Mouse (Mus musculus): ENCODE results near the gene Nmnat3.

Nmnat3 gene

DNA sequence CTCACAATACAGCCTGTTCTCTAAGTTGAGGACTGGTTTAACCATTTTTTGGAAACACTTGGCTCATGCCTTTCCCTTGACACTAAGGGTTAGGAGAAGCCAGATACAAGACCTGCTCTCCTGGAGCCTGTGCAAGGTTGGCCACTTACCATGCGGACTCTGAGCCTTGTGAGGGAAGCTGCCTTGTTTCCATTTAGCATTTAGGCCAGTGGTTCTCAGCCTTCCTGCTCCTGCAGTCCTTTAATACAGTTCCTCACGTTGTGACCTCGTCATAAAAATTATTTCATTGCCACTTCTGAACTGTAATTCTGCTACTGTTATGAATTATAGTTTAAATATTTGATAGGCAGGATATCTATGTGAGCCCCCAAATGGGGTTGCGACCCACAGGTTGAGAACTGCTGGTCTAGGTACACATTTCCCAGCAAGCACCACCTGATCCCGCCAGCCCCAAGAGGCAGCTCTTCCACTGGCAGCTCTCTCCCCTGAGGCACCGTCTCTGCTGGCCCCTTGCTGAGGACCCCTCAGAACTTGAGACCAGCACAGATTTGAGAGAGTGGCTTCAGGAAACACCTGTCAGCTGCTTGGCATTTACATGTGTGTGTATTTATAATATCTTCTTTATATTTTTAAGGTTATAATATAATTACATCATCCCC is 10.8 kb downstream of the Nmnat3 start:
- H3K27me3 ChIP-seq (ENCODE audit: insufficient read depth, low read length) = peaks cover 6% of the 10 kb centered on the region; the same call in 1 of the 2 replicates
- H3K4me3 ChIP-seq (replicated peaks; ENCODE audit: low read length) = no peak overlapping the region
- no peaks in the 10 kb centered on the region for H3K9me3 ChIP-seq (ENCODE audit: low read length)
- no peaks in the 10 kb centered on the region for H3K36me3 ChIP-seq (ENCODE audit: insufficient read depth, low read length)
- peaks cover 19% of the 10 kb centered on the region for H3K4me1 ChIP-seq (replicated peaks; ENCODE audit: low read depth, low read length)
- TF ChIP-seq NANOG (IDR thresholded peaks at IDR 0.05; ENCODE audit: borderline replicate concordance, low read length) = no peak
- no peak for TF ChIP-seq POU5F1 (IDR thresholded peaks at IDR 0.05; ENCODE audit: borderline replicate concordance, low read length)
- TF ChIP-seq CTCF (conservative IDR thresholded peaks at IDR 0.05; ENCODE audit: low read length) = no peak

DNA sequence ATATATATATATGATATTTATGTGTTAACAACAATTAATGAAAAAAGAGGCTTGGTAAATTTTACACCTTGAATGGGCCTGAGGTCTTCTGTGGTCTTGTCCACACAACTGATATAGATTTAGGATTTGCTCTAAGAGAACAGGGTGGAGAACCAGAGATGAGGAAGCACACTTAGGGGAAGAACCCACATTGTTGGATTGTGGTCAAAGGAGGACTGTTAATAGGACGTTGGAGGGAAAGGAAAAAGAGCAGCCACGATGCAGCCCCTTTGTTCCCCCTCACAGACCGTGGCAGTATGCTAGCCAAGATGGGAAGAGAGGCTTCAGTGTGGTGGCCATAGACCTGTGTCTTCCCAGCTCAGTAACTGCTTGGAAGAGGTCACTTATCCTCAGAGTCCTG is 11.5 kb downstream of the Nmnat3 start:
- TF ChIP-seq CTCF (conservative IDR thresholded peaks at IDR 0.05; ENCODE audit: low read length) (no peak), NANOG (IDR thresholded peaks at IDR 0.05; ENCODE audit: borderline replicate concordance, low read length) (no peak), POU5F1 (IDR thresholded peaks at IDR 0.05; ENCODE audit: borderline replicate concordance, low read length) (no peak)
- peaks cover 6% of the 10 kb centered on the region; the same call in 1 of the 2 replicates for H3K27me3 ChIP-seq (ENCODE audit: insufficient read depth, low read length)
- H3K4me1 ChIP-seq (replicated peaks; ENCODE audit: low read depth, low read length) = peaks cover 15% of the 10 kb centered on the region
- no peak overlapping the region for H3K4me3 ChIP-seq (replicated peaks; ENCODE audit: low read length)
- no peaks in the 10 kb centered on the region for H3K36me3 ChIP-seq (ENCODE audit: insufficient read depth, low read length)
- H3K9me3 ChIP-seq (ENCODE audit: low read length) = no peaks in the 10 kb centered on the region

DNA sequence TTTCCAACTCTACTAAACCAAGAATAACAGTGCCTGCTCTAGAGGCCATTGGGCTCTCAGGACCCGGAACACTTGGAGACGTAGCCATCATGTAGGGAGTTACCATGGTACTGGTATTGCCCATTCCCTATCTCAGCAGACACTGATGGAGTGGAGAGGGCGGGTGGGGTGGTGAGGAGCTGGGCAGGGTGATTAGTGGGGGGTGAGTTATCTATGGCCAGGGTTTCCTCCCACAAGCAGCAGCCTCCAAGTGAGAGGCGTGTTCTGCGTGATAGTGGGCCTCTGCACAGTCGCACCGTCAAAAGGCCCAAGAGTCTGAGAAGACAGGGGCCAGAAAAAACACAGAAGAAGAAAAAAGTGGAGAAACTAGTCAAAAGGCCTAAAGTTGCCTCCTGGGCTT is 12.0 kb downstream of the Nmnat3 start:
- no peaks in the 10 kb centered on the region for H3K36me3 ChIP-seq (ENCODE audit: insufficient read depth, low read length)
- peaks cover 15% of the 10 kb centered on the region for H3K4me1 ChIP-seq (replicated peaks; ENCODE audit: low read depth, low read length)
- peaks cover 4% of the 10 kb centered on the region; the same call in 1 of the 2 replicates for H3K9me3 ChIP-seq (ENCODE audit: low read length)
- H3K4me3 ChIP-seq (replicated peaks; ENCODE audit: low read length) = no peak overlapping the region
- no peak for TF ChIP-seq NANOG (IDR thresholded peaks at IDR 0.05; ENCODE audit: borderline replicate concordance, low read length)
- TF ChIP-seq POU5F1 (IDR thresholded peaks at IDR 0.05; ENCODE audit: borderline replicate concordance, low read length) = no peak
- no peak for TF ChIP-seq CTCF (conservative IDR thresholded peaks at IDR 0.05; ENCODE audit: low read length)
- H3K27me3 ChIP-seq (ENCODE audit: insufficient read depth, low read length) = peaks cover 6% of the 10 kb centered on the region; the same call in 1 of the 2 replicates

DNA sequence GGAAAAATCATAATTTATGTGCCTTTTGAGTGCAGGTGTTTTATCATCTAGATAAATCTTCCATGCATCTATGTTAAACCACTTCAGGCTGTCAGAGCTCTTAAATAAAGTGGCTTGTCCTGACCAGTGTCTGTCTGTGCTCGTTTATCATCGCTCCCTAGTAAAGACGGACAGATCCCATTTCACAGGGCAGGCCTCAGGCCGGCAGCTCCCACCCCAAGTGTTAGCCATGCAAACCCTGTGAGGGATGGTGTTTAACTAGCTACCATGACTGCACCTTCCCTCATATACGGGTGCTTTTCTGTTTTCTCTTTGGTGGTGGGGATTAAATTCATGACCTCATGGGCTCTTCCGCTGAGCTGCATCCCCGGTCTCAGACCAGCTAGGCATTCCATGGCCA is 13.3 kb downstream of the Nmnat3 start:
- Histone ChIP-seq H3K4me3 (replicated peaks; ENCODE audit: low read length) (no peak overlapping the region), H3K27me3 (ENCODE audit: insufficient read depth, low read length) (peaks cover 6% of the 10 kb centered on the region; the same call in 1 of the 2 replicates), H3K36me3 (ENCODE audit: insufficient read depth, low read length) (no peaks in the 10 kb centered on the region), H3K9me3 (ENCODE audit: low read length) (peaks cover 5% of the 10 kb centered on the region; the same call in 1 of the 2 replicates), H3K4me1 (replicated peaks; ENCODE audit: low read depth, low read length) (peaks cover 15% of the 10 kb centered on the region)
- TF ChIP-seq CTCF (conservative IDR thresholded peaks at IDR 0.05; ENCODE audit: low read length) = no peak
- no peak for TF ChIP-seq NANOG (IDR thresholded peaks at IDR 0.05; ENCODE audit: borderline replicate concordance, low read length)
- TF ChIP-seq POU5F1 (IDR thresholded peaks at IDR 0.05; ENCODE audit: borderline replicate concordance, low read length) = no peak

DNA sequence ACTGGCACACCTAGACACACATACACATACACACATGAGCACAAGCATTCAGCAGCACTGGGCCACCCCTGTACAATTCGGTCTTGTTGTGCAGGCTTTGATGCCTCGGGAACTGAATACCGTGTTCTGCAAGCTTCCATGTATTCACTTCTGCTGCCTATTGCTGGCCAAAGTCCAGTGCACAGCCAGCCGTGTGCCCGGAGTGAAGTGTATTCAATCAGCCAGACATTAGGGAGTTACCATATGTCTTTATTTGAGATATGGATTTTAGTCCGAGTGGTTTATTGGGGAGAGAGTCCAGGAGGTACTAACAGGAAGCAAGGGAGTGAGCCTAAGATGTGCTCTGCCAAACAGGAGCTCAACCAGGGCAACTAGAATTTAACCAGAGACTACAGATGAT is 19.8 kb downstream of the Nmnat3 start:
- TF ChIP-seq POU5F1 (IDR thresholded peaks at IDR 0.05; ENCODE audit: borderline replicate concordance, low read length) = no peak
- TF ChIP-seq NANOG (IDR thresholded peaks at IDR 0.05; ENCODE audit: borderline replicate concordance, low read length) = no peak
- TF ChIP-seq CTCF (conservative IDR thresholded peaks at IDR 0.05; ENCODE audit: low read length) = no peak
- H3K9me3 ChIP-seq (ENCODE audit: low read length) = peaks cover 5% of the 10 kb centered on the region; the same call in 1 of the 2 replicates
- H3K36me3 ChIP-seq (ENCODE audit: insufficient read depth, low read length) = no peaks in the 10 kb centered on the region
- H3K27me3 ChIP-seq (ENCODE audit: insufficient read depth, low read length) = no peaks in the 10 kb centered on the region
- H3K4me3 ChIP-seq (replicated peaks; ENCODE audit: low read length) = no peak overlapping the region
- H3K4me1 ChIP-seq (replicated peaks; ENCODE audit: low read depth, low read length) = no peaks in the 10 kb centered on the region

DNA sequence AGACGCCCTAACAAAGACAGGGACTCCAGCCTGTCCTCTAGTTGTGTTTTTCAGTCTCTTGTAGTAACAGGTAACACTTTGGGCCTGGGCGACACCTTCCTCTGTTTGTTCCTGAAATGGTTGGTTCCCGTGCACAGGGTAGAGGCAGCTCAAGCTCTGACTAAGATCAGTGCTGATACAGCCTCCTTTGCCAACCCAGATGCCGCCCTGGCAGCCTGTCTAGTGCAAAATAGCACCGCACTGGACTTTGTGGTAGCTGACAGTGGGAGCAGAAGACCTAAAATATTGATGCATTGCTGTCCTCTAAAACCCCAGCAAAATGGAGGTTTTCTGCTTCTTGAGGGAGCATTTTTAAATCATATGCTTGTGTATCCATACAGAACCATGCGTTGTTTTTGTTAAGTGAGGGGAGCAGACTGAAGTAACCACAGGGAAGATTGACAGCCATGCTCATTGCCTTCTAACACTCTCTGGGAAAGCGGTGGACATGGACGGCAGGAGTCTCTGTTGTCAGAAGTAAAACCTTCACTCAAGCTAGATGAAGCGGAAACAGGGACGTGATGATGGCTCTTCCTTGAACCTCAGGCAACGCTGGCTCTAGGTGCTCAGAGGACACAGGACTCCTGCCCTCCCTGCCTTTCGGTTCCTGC is 24.2 kb downstream of the Nmnat3 start:
- Histone ChIP-seq H3K4me3 (replicated peaks; ENCODE audit: low read length) (no peak overlapping the region), H3K9me3 (ENCODE audit: low read length) (no peaks in the 10 kb centered on the region), H3K36me3 (ENCODE audit: insufficient read depth, low read length) (no peaks in the 10 kb centered on the region), H3K4me1 (replicated peaks; ENCODE audit: low read depth, low read length) (0 out of 2 replicates have a peak, but pooled peaks cover 3% of the 10 kb centered on the region), H3K27me3 (ENCODE audit: insufficient read depth, low read length) (peaks cover 7% of the 10 kb centered on the region; the same call in 1 of the 2 replicates)
- TF ChIP-seq POU5F1 (IDR thresholded peaks at IDR 0.05; ENCODE audit: borderline replicate concordance, low read length) = no peak
- TF ChIP-seq CTCF (conservative IDR thresholded peaks at IDR 0.05; ENCODE audit: low read length) = no peak
- no peak for TF ChIP-seq NANOG (IDR thresholded peaks at IDR 0.05; ENCODE audit: borderline replicate concordance, low read length)

DNA sequence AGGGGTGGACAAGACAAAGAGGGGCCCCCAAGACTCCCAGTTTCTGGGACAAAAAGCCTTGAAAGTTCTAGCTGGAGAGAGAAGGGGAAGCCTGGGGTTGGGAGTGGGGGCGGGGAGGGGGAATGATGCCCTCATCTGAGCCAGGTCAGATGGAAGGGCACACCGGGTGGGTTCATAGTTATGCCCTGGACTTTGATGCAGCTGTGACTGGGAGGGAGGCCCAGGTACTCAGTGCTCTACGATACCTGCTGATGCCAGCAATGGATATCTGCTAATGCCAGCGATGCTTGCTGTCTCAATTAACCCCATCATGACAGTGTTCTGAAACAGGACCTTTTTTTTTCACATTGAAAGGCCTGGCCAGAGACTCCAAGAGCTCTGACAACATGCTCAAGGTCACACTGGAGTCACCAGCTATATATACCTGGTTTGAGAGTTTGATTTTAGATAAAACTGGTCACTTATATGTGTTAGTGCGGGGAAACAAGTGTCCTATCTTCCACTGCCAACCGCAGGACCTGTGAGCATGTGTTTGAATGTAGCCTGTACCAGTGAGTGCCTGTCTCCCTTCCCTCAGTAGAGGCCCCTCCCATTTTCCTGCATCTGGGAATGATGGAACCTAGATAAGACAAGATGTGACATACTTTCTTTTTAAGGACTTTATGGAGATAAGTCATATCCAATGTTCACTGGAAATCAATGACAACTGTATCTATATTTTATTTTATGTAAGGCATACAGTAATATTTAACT is 25.6 kb downstream of the Nmnat3 start:
- H3K4me1 ChIP-seq (replicated peaks; ENCODE audit: low read depth, low read length) = peaks cover 9% of the 10 kb centered on the region
- H3K27me3 ChIP-seq (ENCODE audit: insufficient read depth, low read length) = peaks cover 12% of the 10 kb centered on the region
- H3K9me3 ChIP-seq (ENCODE audit: low read length) = no peaks in the 10 kb centered on the region
- H3K4me3 ChIP-seq (replicated peaks; ENCODE audit: low read length) = no peak overlapping the region
- H3K36me3 ChIP-seq (ENCODE audit: insufficient read depth, low read length) = no peaks in the 10 kb centered on the region
- no peak for TF ChIP-seq NANOG (IDR thresholded peaks at IDR 0.05; ENCODE audit: borderline replicate concordance, low read length)
- TF ChIP-seq CTCF (conservative IDR thresholded peaks at IDR 0.05; ENCODE audit: low read length) = no peak
- TF ChIP-seq POU5F1 (IDR thresholded peaks at IDR 0.05; ENCODE audit: borderline replicate concordance, low read length) = no peak

DNA sequence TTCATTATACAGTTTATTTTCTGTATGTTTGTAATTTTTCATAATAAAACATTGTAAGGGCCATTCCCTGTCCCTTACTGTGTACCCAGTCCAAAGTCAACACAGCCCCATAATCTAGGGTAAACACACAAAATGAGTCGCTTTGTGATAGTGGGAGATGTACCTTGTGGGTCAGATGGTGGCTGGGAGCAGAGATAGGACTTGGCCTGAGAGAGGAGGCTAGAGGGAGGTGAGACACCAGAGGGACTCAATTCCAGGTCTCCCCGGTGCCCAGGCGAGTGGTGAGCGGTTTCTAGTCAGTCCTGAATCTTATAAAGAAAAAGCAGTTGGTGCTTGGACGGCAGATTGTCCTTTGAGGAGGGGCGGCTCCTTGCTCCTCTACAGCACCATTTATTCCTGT is 26.4 kb downstream of the Nmnat3 start:
- Histone ChIP-seq H3K4me3 (replicated peaks; ENCODE audit: low read length) (no peak overlapping the region), H3K9me3 (ENCODE audit: low read length) (no peaks in the 10 kb centered on the region), H3K4me1 (replicated peaks; ENCODE audit: low read depth, low read length) (peaks cover 15% of the 10 kb centered on the region), H3K27me3 (ENCODE audit: insufficient read depth, low read length) (peaks cover 12% of the 10 kb centered on the region), H3K36me3 (ENCODE audit: insufficient read depth, low read length) (no peaks in the 10 kb centered on the region)
- TF ChIP-seq NANOG (IDR thresholded peaks at IDR 0.05; ENCODE audit: borderline replicate concordance, low read length) = no peak
- no peak for TF ChIP-seq CTCF (conservative IDR thresholded peaks at IDR 0.05; ENCODE audit: low read length)
- TF ChIP-seq POU5F1 (IDR thresholded peaks at IDR 0.05; ENCODE audit: borderline replicate concordance, low read length) = no peak

All from E14TG2a.4 (cell line).